Mouse (Mus musculus): ENCODE measurements around the gene Hcrtr1. TPM values are rescaled to one million over a fixed set of nuclear protein-coding genes. Genes with fewer than 3 reads are reported as not detected.

Hcrtr1 gene
- 0.19 TPM in 1 of 2 replicates, not detected in the other for polyA plus RNA-seq (2015; fragmentation: Nextera tagmentation; extraction: Ambion mirVana)

- ATAC-seq (replicated peaks; ENCODE audit: extremely low read depth, insufficient read depth, low FRiP score): no peak; the same call in 1 of the 2 replicates
- Histone ChIP-seq H3K36me3 (ENCODE audit: control insufficient read depth, insufficient read depth) (no peaks in the 10 kb centered on the region), H3K27ac (ENCODE audit: low read length) (no peak within 1 kb of the TSS), H3K9ac (ENCODE audit: low read length) (peak within 1 kb of the TSS; percentile 47; the same call in 1 of the 2 replicates), H3K4me2 (ENCODE audit: low read depth, low read length) (peak within 1 kb of the TSS; percentile 75), H3K9me3 (replicated peaks; ENCODE audit: control insufficient read depth, low read length) (no peaks in the 10 kb centered on the region), H3K4me3 (ENCODE audit: low read length) (peak within 1 kb of the TSS; percentile 47), H3K4me1 (ENCODE audit: control insufficient read depth, insufficient read depth, low read length) (peaks cover 11% of the 10 kb centered on the region), H3K27me3 (ENCODE audit: control insufficient read depth, insufficient read depth, low read length) (peaks cover 42% of the 10 kb centered on the region)
- WGBS: 3% methylated on average over 15 of the region's 15 CpGs
Observed at GRCm38 (mm10) chr4:130139214-130139492, at the start of gene Hcrtr1. Gene Hcrtr1 (minus strand): TSS chr4:130139359.

GRCm38 (mm10) chr4:130188806-130189297 is 49.7 kb upstream of the Hcrtr1 start:
- Histone ChIP-seq H3K27ac (ENCODE audit: low read length) (no peak overlapping the region), H3K4me3 (ENCODE audit: low read length) (peak overlapping the region; percentile 13), H3K9ac (ENCODE audit: low read length) (no peak overlapping the region; the same call in 1 of the 2 replicates), H3K27me3 (ENCODE audit: control insufficient read depth, insufficient read depth, low read length) (peaks cover 3% of the 10 kb centered on the region; the same call in 1 of the 2 replicates), H3K36me3 (ENCODE audit: control insufficient read depth, insufficient read depth) (no peaks in the 10 kb centered on the region), H3K4me1 (ENCODE audit: control insufficient read depth, insufficient read depth, low read length) (no peaks in the 10 kb centered on the region), H3K4me2 (ENCODE audit: low read depth, low read length) (peak overlapping the region; percentile 41; the same call in 1 of the 2 replicates), H3K9me3 (replicated peaks; ENCODE audit: control insufficient read depth, low read length) (no peaks in the 10 kb centered on the region)
- ATAC-seq (replicated peaks; ENCODE audit: extremely low read depth, insufficient read depth, low FRiP score): peak; percentile 58; the same call in 1 of the 2 replicates
- WGBS: 2% methylated on average over 13 of the region's 13 CpGs

GRCm38 (mm10) chr4:130186891-130187290 is 47.7 kb upstream of the Hcrtr1 start:
- Histone ChIP-seq H3K9me3 (replicated peaks; ENCODE audit: control insufficient read depth, low read length) (no peaks in the 10 kb centered on the region), H3K36me3 (ENCODE audit: control insufficient read depth, insufficient read depth) (no peaks in the 10 kb centered on the region), H3K4me2 (ENCODE audit: low read depth, low read length) (no peak overlapping the region), H3K27ac (ENCODE audit: low read length) (no peak overlapping the region), H3K4me1 (ENCODE audit: control insufficient read depth, insufficient read depth, low read length) (peaks cover 4% of the 10 kb centered on the region), H3K9ac (ENCODE audit: low read length) (no peak overlapping the region), H3K27me3 (ENCODE audit: control insufficient read depth, insufficient read depth, low read length) (0 out of 2 replicates have a peak, but pooled peaks cover 3% of the 10 kb centered on the region), H3K4me3 (ENCODE audit: low read length) (no peak overlapping the region)
- no peak for ATAC-seq (replicated peaks; ENCODE audit: extremely low read depth, insufficient read depth, low FRiP score)
- WGBS: 50% methylated on average over 12 of the region's 12 CpGs

GRCm38 (mm10) chr4:130186450-130186849 is 47.3 kb upstream of the Hcrtr1 start:
- Histone ChIP-seq H3K27ac (ENCODE audit: low read length) (no peak overlapping the region), H3K4me1 (ENCODE audit: control insufficient read depth, insufficient read depth, low read length) (peaks cover 9% of the 10 kb centered on the region), H3K9me3 (replicated peaks; ENCODE audit: control insufficient read depth, low read length) (no peaks in the 10 kb centered on the region), H3K4me2 (ENCODE audit: low read depth, low read length) (no peak overlapping the region), H3K27me3 (ENCODE audit: control insufficient read depth, insufficient read depth, low read length) (0 out of 2 replicates have a peak, but pooled peaks cover 3% of the 10 kb centered on the region), H3K9ac (ENCODE audit: low read length) (no peak overlapping the region), H3K4me3 (ENCODE audit: low read length) (no peak overlapping the region), H3K36me3 (ENCODE audit: control insufficient read depth, insufficient read depth) (no peaks in the 10 kb centered on the region)
- 78% methylated on average over 9 of the region's 9 CpGs for WGBS
- ATAC-seq (replicated peaks; ENCODE audit: extremely low read depth, insufficient read depth, low FRiP score): no peak

- H3K4me2 ChIP-seq (ENCODE audit: low read depth, low read length): no peak overlapping the region
- no peak overlapping the region for H3K9ac ChIP-seq (ENCODE audit: low read length)
- WGBS: 81% methylated on average over 5 of the region's 5 CpGs
- H3K36me3 ChIP-seq (ENCODE audit: control insufficient read depth, insufficient read depth): no peaks in the 10 kb centered on the region
- no peaks in the 10 kb centered on the region for H3K27me3 ChIP-seq (ENCODE audit: control insufficient read depth, insufficient read depth, low read length)
- no peak overlapping the region for H3K27ac ChIP-seq (ENCODE audit: low read length)
- ATAC-seq (replicated peaks; ENCODE audit: extremely low read depth, insufficient read depth, low FRiP score): no peak
- no peak overlapping the region for H3K4me3 ChIP-seq (ENCODE audit: low read length)
- no peaks in the 10 kb centered on the region for H3K9me3 ChIP-seq (replicated peaks; ENCODE audit: control insufficient read depth, low read length)
- H3K4me1 ChIP-seq (ENCODE audit: control insufficient read depth, insufficient read depth, low read length): peaks cover 10% of the 10 kb centered on the region
Observed at GRCm38 (mm10) chr4:130183879-130184278, 44.7 kb upstream of the Hcrtr1 start.

- WGBS: 71% methylated on average over 13 of the region's 13 CpGs
- ATAC-seq (replicated peaks; ENCODE audit: extremely low read depth, insufficient read depth, low FRiP score): no peak
- Histone ChIP-seq H3K27ac (ENCODE audit: low read length) (no peak overlapping the region), H3K9ac (ENCODE audit: low read length) (no peak overlapping the region), H3K4me1 (ENCODE audit: control insufficient read depth, insufficient read depth, low read length) (peaks cover 10% of the 10 kb centered on the region), H3K4me2 (ENCODE audit: low read depth, low read length) (no peak overlapping the region), H3K9me3 (replicated peaks; ENCODE audit: control insufficient read depth, low read length) (no peaks in the 10 kb centered on the region), H3K4me3 (ENCODE audit: low read length) (no peak overlapping the region), H3K27me3 (ENCODE audit: control insufficient read depth, insufficient read depth, low read length) (no peaks in the 10 kb centered on the region), H3K36me3 (ENCODE audit: control insufficient read depth, insufficient read depth) (no peaks in the 10 kb centered on the region)
Observed at GRCm38 (mm10) chr4:130183023-130183422, 43.9 kb upstream of the Hcrtr1 start.

- peaks cover 19% of the 10 kb centered on the region for H3K4me1 ChIP-seq (ENCODE audit: control insufficient read depth, insufficient read depth, low read length)
- no peaks in the 10 kb centered on the region for H3K36me3 ChIP-seq (ENCODE audit: control insufficient read depth, insufficient read depth)
- no peaks in the 10 kb centered on the region for H3K27me3 ChIP-seq (ENCODE audit: control insufficient read depth, insufficient read depth, low read length)
- H3K4me3 ChIP-seq (ENCODE audit: low read length): no peak overlapping the region
- WGBS: 12% methylated on average over 4 of the region's 4 CpGs
- H3K9me3 ChIP-seq (replicated peaks; ENCODE audit: control insufficient read depth, low read length): no peaks in the 10 kb centered on the region
- H3K27ac ChIP-seq (ENCODE audit: low read length): peak overlapping the region; percentile 63
- no peak overlapping the region for H3K4me2 ChIP-seq (ENCODE audit: low read depth, low read length)
- ATAC-seq (replicated peaks; ENCODE audit: extremely low read depth, insufficient read depth, low FRiP score): peak; percentile 51
- H3K9ac ChIP-seq (ENCODE audit: low read length): no peak overlapping the region
Observed at GRCm38 (mm10) chr4:130181886-130182285, 42.7 kb upstream of the Hcrtr1 start.

GRCm38 (mm10) chr4:130180909-130181602 is 41.9 kb upstream of the Hcrtr1 start:
- no peak for ATAC-seq (replicated peaks; ENCODE audit: extremely low read depth, insufficient read depth, low FRiP score)
- no peaks in the 10 kb centered on the region for H3K9me3 ChIP-seq (replicated peaks; ENCODE audit: control insufficient read depth, low read length)
- H3K4me3 ChIP-seq (ENCODE audit: low read length): no peak overlapping the region
- H3K27ac ChIP-seq (ENCODE audit: low read length): no peak overlapping the region
- peaks cover 26% of the 10 kb centered on the region for H3K4me1 ChIP-seq (ENCODE audit: control insufficient read depth, insufficient read depth, low read length)
- no peak overlapping the region for H3K4me2 ChIP-seq (ENCODE audit: low read depth, low read length)
- 80% methylated on average over 7 of the region's 7 CpGs for WGBS
- H3K36me3 ChIP-seq (ENCODE audit: control insufficient read depth, insufficient read depth): no peaks in the 10 kb centered on the region
- H3K27me3 ChIP-seq (ENCODE audit: control insufficient read depth, insufficient read depth, low read length): no peaks in the 10 kb centered on the region
- H3K9ac ChIP-seq (ENCODE audit: low read length): no peak overlapping the region

GRCm38 (mm10) chr4:130179876-130180275 is 40.7 kb upstream of the Hcrtr1 start:
- H3K4me1 ChIP-seq (ENCODE audit: control insufficient read depth, insufficient read depth, low read length): peaks cover 38% of the 10 kb centered on the region
- H3K36me3 ChIP-seq (ENCODE audit: control insufficient read depth, insufficient read depth): no peaks in the 10 kb centered on the region
- no peaks in the 10 kb centered on the region for H3K27me3 ChIP-seq (ENCODE audit: control insufficient read depth, insufficient read depth, low read length)
- no peak for ATAC-seq (replicated peaks; ENCODE audit: extremely low read depth, insufficient read depth, low FRiP score)
- H3K4me2 ChIP-seq (ENCODE audit: low read depth, low read length): no peak overlapping the region
- WGBS: 78% methylated on average over 3 of the region's 3 CpGs
- H3K27ac ChIP-seq (ENCODE audit: low read length): no peak overlapping the region
- H3K9me3 ChIP-seq (replicated peaks; ENCODE audit: control insufficient read depth, low read length): no peaks in the 10 kb centered on the region
- no peak overlapping the region for H3K4me3 ChIP-seq (ENCODE audit: low read length)
- H3K9ac ChIP-seq (ENCODE audit: low read length): no peak overlapping the region

All from heart, embryonic 16.5 days (tissue).